Mouse (Mus musculus): ENCODE data around the gene Fhit. TPM values are rescaled to one million over a fixed set of nuclear protein-coding genes. Genes with fewer than 3 reads are reported as not detected.

Gene Fhit
- polyA plus RNA-seq, 1 experiment, result 0.94 TPM

- no peak for TF ChIP-seq GATA1 (IDR thresholded peaks at IDR 0.05; ENCODE audit: low read length)
Observed at GRCm38 (mm10) chr14:9583227-9584155, 1578.3 kb downstream of the Fhit start.

- no peak for TF ChIP-seq GATA1 (IDR thresholded peaks at IDR 0.05; ENCODE audit: low read length)
Observed at GRCm38 (mm10) chr14:9556333-9556732, 1605.5 kb downstream of the Fhit start.

GRCm38 (mm10) chr14:9555807-9556206, 1606.0 kb downstream of the Fhit start:
- TF ChIP-seq GATA1 (IDR thresholded peaks at IDR 0.05; ENCODE audit: low read length), result no peak

- no peak for TF ChIP-seq GATA1 (IDR thresholded peaks at IDR 0.05; ENCODE audit: low read length)
Observed at GRCm38 (mm10) chr14:9552149-9552548, 1609.7 kb downstream of the Fhit start.

GRCm38 (mm10) chr14:9547952-9548351, 1613.9 kb downstream of the Fhit start:
- TF ChIP-seq GATA1 (IDR thresholded peaks at IDR 0.05; ENCODE audit: low read length), result no peak

GRCm38 (mm10) chr14:9544364-9544763, 1617.5 kb downstream of the Fhit start:
- TF ChIP-seq GATA1 (IDR thresholded peaks at IDR 0.05; ENCODE audit: low read length), result no peak

- TF ChIP-seq GATA1 (IDR thresholded peaks at IDR 0.05; ENCODE audit: low read length), result no peak
Observed at GRCm38 (mm10) chr14:9535491-9535890, 1626.3 kb downstream of the Fhit start.

GRCm38 (mm10) chr14:9529247-9529646, 1632.6 kb downstream of the Fhit start:
- TF ChIP-seq GATA1 (IDR thresholded peaks at IDR 0.05; ENCODE audit: low read length), result no peak

GRCm38 (mm10) chr14:9526136-9526535, 1635.7 kb downstream of the Fhit start:
- no peak for TF ChIP-seq GATA1 (IDR thresholded peaks at IDR 0.05; ENCODE audit: low read length)

GRCm38 (mm10) chr14:9517651-9518050, 1644.2 kb downstream of the Fhit start:
- TF ChIP-seq GATA1 (IDR thresholded peaks at IDR 0.05; ENCODE audit: low read length), result no peak

- no peak for TF ChIP-seq GATA1 (IDR thresholded peaks at IDR 0.05; ENCODE audit: low read length)
Observed at GRCm38 (mm10) chr14:9509678-9510077, 1652.2 kb downstream of the Fhit start.

Other genes with a start within 250 kb of the Fhit start
- 1.3 and 1.6 TPM in 2 replicates for gene Gm3839, start 194.7 kb upstream of the Fhit start, polyA plus RNA-seq (2012)

All from G1E-ER4 (cell line).